Mouse (Mus musculus) liver, embryonic 12.5 days (tissue): Measurements from ENCODE around the gene Ncor2. TPM values are rescaled to one million over a fixed set of nuclear protein-coding genes. Genes with fewer than 3 reads are reported as not detected.
A peak's percentile ranks its signal among the peaks of the same experiment; 100 is the strongest.

Experiments used
- ATAC-seq: fragments of 200-750 bp; cut with Nextera tagmentation; 2 replicates; pipeline ENCODE4 v1.8.0; 2017; ENCODE audit warnings: moderate number of reproducible peaks, mild to moderate bottlenecking, moderate library complexity
- H3K27ac ChIP-seq: fragments of 300-500 bp; sonication (generic); 2 replicates; pipeline ENCODE4 v1.5.1; 2016; ENCODE audit warnings: mild to moderate bottlenecking
- H3K27me3 ChIP-seq: fragments of 300-500 bp; sonication (generic); replicated peaks from 2 replicates; pipeline ENCODE4 v1.6.1; 2016; ENCODE audit warnings: mild to moderate bottlenecking, moderate library complexity
- H3K36me3 ChIP-seq: fragments of 300-500 bp; sonication (generic); 2 replicates; pipeline ENCODE4 v1.6.1; 2016; ENCODE audit warnings: mild to moderate bottlenecking, moderate library complexity
- H3K4me1 ChIP-seq: fragments of 300-500 bp; sonication (generic); 2 replicates; pipeline ENCODE4 v1.6.1; 2016
- H3K4me2 ChIP-seq: fragments of 300-500 bp; sonication (generic); 2 replicates; pipeline ENCODE4 v1.6.1; 2016; ENCODE audit warnings: mild to moderate bottlenecking, moderate library complexity
- H3K4me3 ChIP-seq: fragments of 300-500 bp; sonication (generic); 2 replicates; pipeline ENCODE4 v1.5.1; 2016; ENCODE audit warnings: mild to moderate bottlenecking, moderate library complexity
- H3K9ac ChIP-seq: fragments of 300-500 bp; sonication (generic); 2 replicates; pipeline ENCODE4 v1.6.1; 2016; ENCODE audit warnings: mild to moderate bottlenecking, moderate library complexity
- H3K9me3 ChIP-seq: fragments of 300-500 bp; sonication (generic); replicated peaks from 2 replicates; pipeline ENCODE4 v1.6.1; 2016; ENCODE audit warnings: mild to moderate bottlenecking, moderate library complexity
- WGBS: fragments of 180-500 bp; shearing (Covaris S2); methylation state at CpG from one replicate; pipeline ENCODE4 v1.1.7; 2016; ENCODE audit not compliant: insufficient replicate concordance; 5-methylcytosine and 5-hydroxymethylcytosine counted together
- polyA plus RNA-seq: library from polyadenylated mRNA; unstranded; fragments of >200 nt; fragmentation: Nextera tagmentation; extraction: Ambion mirVana; gene quantifications from 2 replicates; pipeline ENCODE4 v1.2.1, GENCODE M21; 2016

The Ncor2 gene
- polyA plus RNA-seq, 1 experiment from 2014 or later, result 10.0 TPM

GRCm38 (mm10) chr5:125043448-125043847, 135.6 kb downstream of the Ncor2 start:
- peaks cover 23% of the 10 kb centered on the region for H3K4me1 ChIP-seq
- H3K4me3 ChIP-seq, result no peak overlapping the region
- WGBS, result 77% methylated on average over 6 of the region's 6 CpGs
- H3K4me2 ChIP-seq, result no peak overlapping the region
- H3K36me3 ChIP-seq, result peaks cover 92% of the 10 kb centered on the region
- ATAC-seq, result no peak
- no peaks in the 10 kb centered on the region for H3K9me3 ChIP-seq
- H3K27me3 ChIP-seq, result no peaks in the 10 kb centered on the region
- H3K27ac ChIP-seq, result no peak overlapping the region
- no peak overlapping the region for H3K9ac ChIP-seq

- Histone ChIP-seq H3K4me2 (no peak overlapping the region), H3K27ac (no peak overlapping the region), H3K27me3 (no peaks in the 10 kb centered on the region), H3K9ac (no peak overlapping the region), H3K9me3 (no peaks in the 10 kb centered on the region), H3K4me1 (peaks cover 16% of the 10 kb centered on the region), H3K4me3 (no peak overlapping the region), H3K36me3 (peaks cover 92% of the 10 kb centered on the region)
- WGBS, result 76% methylated on average over 9 of the region's 9 CpGs
- ATAC-seq, result no peak
These were observed 137.4 kb downstream of the Ncor2 start for GRCm38 (mm10) chr5:125041578-125041977.

DNA sequence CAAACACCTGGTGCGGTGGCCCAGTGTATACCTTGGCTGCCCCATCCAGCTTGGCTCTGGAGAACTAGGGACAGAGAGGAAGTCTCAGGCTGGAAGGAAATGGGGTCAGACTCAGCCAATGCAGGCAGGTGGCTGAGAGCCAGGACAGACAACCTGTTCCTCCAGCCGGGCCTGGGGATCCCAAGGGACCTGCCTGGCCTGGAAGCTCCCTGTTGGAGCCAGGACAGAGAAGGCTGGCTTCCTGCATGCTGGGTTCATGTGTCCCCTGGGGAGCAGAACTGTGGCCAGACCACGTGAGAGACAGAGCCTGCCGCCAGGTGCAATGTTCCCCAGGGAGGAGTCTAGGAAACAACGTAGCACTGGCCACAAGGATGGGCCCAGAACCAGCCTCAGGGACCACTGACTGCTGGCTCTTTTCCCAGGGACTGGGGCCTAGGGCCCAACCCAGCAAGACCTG, 138.9 kb downstream of the Ncor2 start:
- H3K4me3 ChIP-seq, result no peak overlapping the region
- no peaks in the 10 kb centered on the region for H3K27me3 ChIP-seq
- H3K27ac ChIP-seq, result no peak overlapping the region
- H3K4me1 ChIP-seq, result peaks cover 17% of the 10 kb centered on the region
- H3K36me3 ChIP-seq, result peaks cover 92% of the 10 kb centered on the region
- no peak overlapping the region for H3K9ac ChIP-seq
- no peak overlapping the region for H3K4me2 ChIP-seq
- no peaks in the 10 kb centered on the region for H3K9me3 ChIP-seq
- 83% methylated on average over 5 of the region's 5 CpGs for WGBS
- ATAC-seq, result no peak

DNA sequence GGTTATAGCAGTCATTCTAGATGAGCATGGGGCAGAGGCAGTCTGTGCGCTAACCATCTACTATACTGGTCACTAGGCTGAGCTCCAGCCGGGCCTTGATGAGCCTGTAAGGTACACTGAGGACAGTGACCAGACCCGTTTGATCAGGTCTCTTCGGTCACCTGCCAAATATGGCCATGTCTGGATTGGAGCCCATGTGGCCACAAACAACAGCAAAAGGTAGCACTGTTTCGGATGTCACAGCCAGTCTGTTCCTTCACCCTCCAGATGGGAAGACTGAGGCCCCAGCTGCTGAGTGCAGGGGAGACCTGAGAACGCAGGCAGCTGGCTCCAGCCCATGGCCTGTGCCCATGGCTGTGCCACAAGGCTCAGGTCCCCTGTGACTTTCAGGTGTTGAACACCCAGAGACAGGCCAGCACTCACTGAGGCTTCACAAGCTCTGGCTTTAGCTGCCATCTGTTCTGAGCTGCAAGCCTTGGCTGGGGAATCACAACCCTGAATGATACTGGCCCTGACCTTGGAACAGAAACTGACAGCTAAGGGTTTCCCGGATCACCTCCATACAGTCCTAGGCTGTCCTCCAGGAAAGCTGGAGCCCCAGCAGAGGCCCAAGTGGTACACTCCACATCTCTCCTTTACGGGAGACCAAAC, 139.5 kb downstream of the Ncor2 start:
- no peak overlapping the region for H3K9ac ChIP-seq
- H3K4me2 ChIP-seq, result no peak overlapping the region
- 83% methylated on average over 8 of the region's 8 CpGs for WGBS
- H3K27ac ChIP-seq, result no peak overlapping the region
- H3K4me3 ChIP-seq, result no peak overlapping the region
- peaks cover 17% of the 10 kb centered on the region for H3K4me1 ChIP-seq
- no peaks in the 10 kb centered on the region for H3K27me3 ChIP-seq
- no peaks in the 10 kb centered on the region for H3K9me3 ChIP-seq
- ATAC-seq, result no peak
- peaks cover 92% of the 10 kb centered on the region for H3K36me3 ChIP-seq

DNA sequence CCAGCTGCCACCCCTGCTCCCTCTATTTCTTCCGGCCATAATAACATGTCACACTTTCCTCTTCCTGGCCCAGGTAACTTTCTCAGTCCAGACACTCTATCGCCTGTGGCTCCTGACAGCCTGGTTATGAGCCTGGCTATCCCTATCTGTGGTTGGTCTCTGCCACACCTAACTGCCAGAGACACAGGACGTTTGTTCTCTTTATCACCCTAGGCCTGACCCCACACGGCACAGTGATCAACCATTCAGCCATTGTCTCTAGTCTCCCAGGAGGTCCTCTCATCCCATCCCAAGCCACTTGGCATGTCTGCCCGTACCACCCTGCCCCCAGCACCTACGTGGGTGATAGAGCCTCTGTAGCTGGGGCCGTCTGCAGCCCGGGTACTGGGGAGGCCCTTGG, 142.5 kb downstream of the Ncor2 start:
- H3K27ac ChIP-seq, result no peak overlapping the region
- no peak overlapping the region for H3K9ac ChIP-seq
- WGBS, result 60% methylated on average over 8 of the region's 8 CpGs
- H3K27me3 ChIP-seq, result no peaks in the 10 kb centered on the region
- no peaks in the 10 kb centered on the region for H3K9me3 ChIP-seq
- peaks cover 17% of the 10 kb centered on the region for H3K4me1 ChIP-seq
- no peak overlapping the region for H3K4me2 ChIP-seq
- no peak overlapping the region for H3K4me3 ChIP-seq
- H3K36me3 ChIP-seq, result peaks cover 93% of the 10 kb centered on the region
- ATAC-seq, result peak; percentile 45

DNA sequence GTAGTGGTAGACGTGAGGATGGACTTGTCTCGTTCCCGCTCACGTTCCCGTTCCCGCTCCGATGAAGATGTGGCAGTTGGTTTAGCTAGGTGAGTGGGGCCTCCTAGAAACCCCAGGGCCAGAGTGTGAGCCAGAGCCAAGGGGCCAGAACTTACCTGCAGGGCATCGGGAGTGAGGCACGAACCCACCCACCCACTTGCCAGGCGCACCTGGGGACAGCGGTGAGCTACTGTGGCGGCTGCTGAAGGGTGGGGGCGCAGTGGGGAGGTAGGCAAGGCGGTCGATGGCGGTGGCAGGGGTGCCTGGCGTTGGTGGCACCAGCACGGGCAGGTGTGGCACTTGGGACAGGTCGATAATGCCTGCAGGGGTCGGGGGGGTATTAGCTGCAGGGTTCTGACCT, 150.1 kb downstream of the Ncor2 start:
- Histone ChIP-seq H3K9me3 (no peaks in the 10 kb centered on the region), H3K4me1 (no peaks in the 10 kb centered on the region), H3K9ac (no peak overlapping the region), H3K4me2 (no peak overlapping the region), H3K27me3 (no peaks in the 10 kb centered on the region), H3K27ac (no peak overlapping the region), H3K4me3 (no peak overlapping the region), H3K36me3 (peaks cover 98% of the 10 kb centered on the region)
- WGBS, result 83% methylated on average over 20 of the region's 20 CpGs
- no peak for ATAC-seq

DNA sequence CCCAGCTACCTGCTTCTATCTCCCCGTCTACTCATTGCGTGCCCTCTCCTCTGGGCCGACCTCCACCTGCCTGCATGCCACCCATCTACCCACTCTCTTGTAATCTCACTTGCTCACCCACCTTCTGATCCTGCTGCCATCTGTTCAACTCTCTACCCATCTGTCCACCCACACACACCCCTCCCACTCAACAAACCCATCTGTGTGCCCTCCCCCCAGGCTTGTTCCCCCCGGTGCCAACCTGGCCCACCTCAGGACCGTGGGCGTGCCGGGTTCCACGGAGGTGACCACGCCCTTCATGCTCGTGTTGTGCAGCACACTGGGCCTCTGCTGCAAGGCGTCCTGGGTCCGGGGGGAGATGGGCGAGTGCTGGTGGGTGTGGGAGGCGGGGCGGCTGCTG, 150.6 kb downstream of the Ncor2 start:
- 82% methylated on average over 15 of the region's 15 CpGs for WGBS
- Histone ChIP-seq H3K27ac (no peak overlapping the region), H3K9ac (no peak overlapping the region), H3K4me2 (no peak overlapping the region), H3K9me3 (no peaks in the 10 kb centered on the region), H3K36me3 (peaks cover 98% of the 10 kb centered on the region), H3K4me1 (no peaks in the 10 kb centered on the region), H3K27me3 (no peaks in the 10 kb centered on the region), H3K4me3 (no peak overlapping the region)
- ATAC-seq, result no peak

DNA sequence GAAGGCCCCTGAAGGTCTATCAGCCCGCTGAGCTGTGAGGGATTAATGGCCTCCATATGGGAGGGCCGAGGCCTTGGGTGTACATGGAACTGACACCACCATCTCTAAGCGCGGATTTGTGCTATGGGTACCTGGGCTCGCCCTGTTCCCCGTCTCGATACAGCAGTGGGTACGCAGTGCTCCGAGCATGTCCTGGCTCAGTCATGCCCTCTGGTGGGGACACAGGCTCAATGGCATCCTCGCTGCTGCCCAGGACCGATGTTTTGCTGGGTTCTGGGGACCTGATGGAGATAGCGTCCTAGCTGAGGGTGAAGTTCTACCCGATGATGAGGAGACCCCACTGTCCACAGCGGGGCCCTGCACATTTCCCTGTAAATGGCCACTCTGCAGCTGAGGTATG, 155.0 kb downstream of the Ncor2 start:
- H3K4me1 ChIP-seq, result no peaks in the 10 kb centered on the region
- H3K36me3 ChIP-seq, result peaks cover 84% of the 10 kb centered on the region
- WGBS, result 83% methylated on average over 14 of the region's 14 CpGs

DNA sequence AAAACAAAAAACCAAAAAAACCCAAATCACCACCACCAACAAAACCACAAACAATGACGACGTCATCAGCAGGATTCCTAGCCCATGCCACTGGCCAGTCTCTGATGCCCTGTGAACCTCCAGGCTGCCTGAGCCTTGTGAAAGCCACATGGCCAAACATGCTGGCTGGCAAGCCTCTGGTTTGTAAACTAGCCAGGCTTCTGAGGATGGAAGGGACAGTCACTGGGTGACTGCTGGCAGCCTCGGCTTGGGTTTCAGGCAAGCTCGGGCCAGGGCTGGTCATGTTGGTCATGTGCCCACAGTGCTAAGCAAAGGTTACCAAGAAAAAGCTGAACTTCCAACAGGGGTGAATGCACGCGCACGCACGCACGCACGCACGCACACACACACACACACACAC, 157.7 kb downstream of the Ncor2 start:
- no peak overlapping the region for H3K9ac ChIP-seq
- no peaks in the 10 kb centered on the region for H3K9me3 ChIP-seq
- no peak overlapping the region for H3K4me3 ChIP-seq
- no peak overlapping the region for H3K4me2 ChIP-seq
- H3K27ac ChIP-seq, result no peak overlapping the region
- WGBS, result 81% methylated on average over 11 of the region's 11 CpGs
- no peaks in the 10 kb centered on the region for H3K27me3 ChIP-seq
- peaks cover 85% of the 10 kb centered on the region for H3K36me3 ChIP-seq
- no peak for ATAC-seq
- H3K4me1 ChIP-seq, result no peaks in the 10 kb centered on the region

More for the DNA sequence above, 155.0 kb downstream of the Ncor2 start:
- H3K9ac ChIP-seq, result no peak overlapping the region
- no peaks in the 10 kb centered on the region for H3K9me3 ChIP-seq
- H3K27me3 ChIP-seq, result no peaks in the 10 kb centered on the region
- no peak overlapping the region for H3K4me3 ChIP-seq
- H3K4me2 ChIP-seq, result no peak overlapping the region
- ATAC-seq, result no peak
- no peak overlapping the region for H3K27ac ChIP-seq

DNA sequence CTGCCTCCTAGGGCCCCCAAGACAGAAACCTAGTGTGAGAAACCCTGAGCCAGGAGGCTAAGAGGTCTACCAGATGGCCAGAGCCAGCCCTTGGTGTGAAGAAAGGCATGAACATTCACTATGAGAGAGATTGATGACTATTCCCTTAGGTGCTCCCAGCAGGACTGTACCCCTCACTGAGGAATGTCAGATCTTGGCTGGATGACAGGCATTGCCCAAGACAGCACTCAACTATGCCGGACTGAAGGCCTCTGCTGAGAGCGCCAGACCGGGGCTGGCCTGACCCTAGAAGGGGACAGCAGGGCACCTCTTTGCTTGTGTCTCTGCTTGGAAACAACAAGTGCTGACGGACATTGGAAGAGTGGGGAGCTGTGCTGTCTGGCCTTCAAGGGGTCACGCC, 159.9 kb downstream of the Ncor2 start:
- no peak overlapping the region for H3K4me2 ChIP-seq
- 83% methylated on average over 5 of the region's 5 CpGs for WGBS
- H3K4me1 ChIP-seq, result no peaks in the 10 kb centered on the region
- H3K9me3 ChIP-seq, result no peaks in the 10 kb centered on the region
- H3K36me3 ChIP-seq, result peaks cover 76% of the 10 kb centered on the region
- H3K9ac ChIP-seq, result no peak overlapping the region
- H3K27ac ChIP-seq, result no peak overlapping the region
- no peak for ATAC-seq
- H3K27me3 ChIP-seq, result no peaks in the 10 kb centered on the region
- H3K4me3 ChIP-seq, result no peak overlapping the region

GRCm38 (mm10) chr5:125017332-125017731, 161.7 kb downstream of the Ncor2 start:
- no peak for ATAC-seq
- no peak overlapping the region for H3K4me2 ChIP-seq
- H3K27me3 ChIP-seq, result no peaks in the 10 kb centered on the region
- 78% methylated on average over 15 of the region's 15 CpGs for WGBS
- no peak overlapping the region for H3K4me3 ChIP-seq
- no peak overlapping the region for H3K27ac ChIP-seq
- no peaks in the 10 kb centered on the region for H3K4me1 ChIP-seq
- H3K36me3 ChIP-seq, result peaks cover 58% of the 10 kb centered on the region
- no peak overlapping the region for H3K9ac ChIP-seq
- H3K9me3 ChIP-seq, result no peaks in the 10 kb centered on the region

DNA sequence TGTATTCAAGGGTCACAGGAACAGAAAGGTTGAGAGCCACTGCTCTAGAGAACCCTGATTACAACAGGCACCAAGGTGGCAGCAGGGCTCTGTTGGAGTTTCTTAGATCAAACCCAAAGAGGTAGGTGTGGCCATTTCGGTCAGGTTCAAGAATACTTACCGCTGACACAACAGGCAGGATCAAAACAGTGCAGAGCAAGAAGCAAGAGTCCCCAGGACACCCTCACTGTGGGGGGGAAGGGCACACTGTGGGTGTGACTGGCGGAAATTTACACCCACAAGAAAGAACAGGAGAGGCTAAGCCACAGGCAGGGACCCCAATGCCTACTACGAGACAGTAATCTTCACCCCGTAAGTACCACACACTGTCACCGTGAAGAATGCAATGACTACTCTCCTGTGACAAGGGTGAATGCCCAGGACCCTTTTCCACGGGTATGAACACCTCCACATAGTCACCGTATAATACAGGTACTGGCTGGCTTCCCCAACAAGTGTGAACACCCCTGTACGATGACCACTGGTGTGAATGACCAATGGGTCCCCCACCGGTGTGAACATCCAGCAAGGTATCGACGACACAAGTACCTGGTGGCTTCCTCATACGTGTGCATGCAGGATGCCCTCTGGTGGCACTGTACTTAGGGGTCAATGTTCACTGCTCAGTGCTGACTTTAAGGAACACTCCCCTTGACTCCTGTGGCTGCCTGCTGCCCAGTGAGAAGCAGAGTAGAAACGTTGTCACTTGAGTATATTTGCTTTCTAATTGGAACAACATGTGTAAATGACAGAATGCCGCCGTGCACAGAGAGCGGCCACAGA, 162.4 kb downstream of the Ncor2 start:
- 82% methylated on average over 17 of the region's 17 CpGs for WGBS
- ATAC-seq, result no peak
- H3K4me2 ChIP-seq, result no peak overlapping the region
- peaks cover 51% of the 10 kb centered on the region for H3K36me3 ChIP-seq
- H3K27ac ChIP-seq, result no peak overlapping the region
- no peak overlapping the region for H3K4me3 ChIP-seq
- no peaks in the 10 kb centered on the region for H3K27me3 ChIP-seq
- H3K9me3 ChIP-seq, result no peaks in the 10 kb centered on the region
- H3K4me1 ChIP-seq, result no peaks in the 10 kb centered on the region
- H3K9ac ChIP-seq, result no peak overlapping the region
